Mouse (Mus musculus) skeletal muscle tissue, adult 2 months (tissue): ENCODE data around the gene Tgm5.
"Not testable (repeated sequence)": the region's sequence is repeated elsewhere in the genome, so short reads cannot be mapped to it uniquely, and the experiment has no call there.

Experiments used
- DNase-seq: peaks from one replicate; pipeline ENCODE4 v3.0.0-alpha.2; 2012; ENCODE audit warnings: low read depth, low spot score

Gene Tgm5

DNA sequence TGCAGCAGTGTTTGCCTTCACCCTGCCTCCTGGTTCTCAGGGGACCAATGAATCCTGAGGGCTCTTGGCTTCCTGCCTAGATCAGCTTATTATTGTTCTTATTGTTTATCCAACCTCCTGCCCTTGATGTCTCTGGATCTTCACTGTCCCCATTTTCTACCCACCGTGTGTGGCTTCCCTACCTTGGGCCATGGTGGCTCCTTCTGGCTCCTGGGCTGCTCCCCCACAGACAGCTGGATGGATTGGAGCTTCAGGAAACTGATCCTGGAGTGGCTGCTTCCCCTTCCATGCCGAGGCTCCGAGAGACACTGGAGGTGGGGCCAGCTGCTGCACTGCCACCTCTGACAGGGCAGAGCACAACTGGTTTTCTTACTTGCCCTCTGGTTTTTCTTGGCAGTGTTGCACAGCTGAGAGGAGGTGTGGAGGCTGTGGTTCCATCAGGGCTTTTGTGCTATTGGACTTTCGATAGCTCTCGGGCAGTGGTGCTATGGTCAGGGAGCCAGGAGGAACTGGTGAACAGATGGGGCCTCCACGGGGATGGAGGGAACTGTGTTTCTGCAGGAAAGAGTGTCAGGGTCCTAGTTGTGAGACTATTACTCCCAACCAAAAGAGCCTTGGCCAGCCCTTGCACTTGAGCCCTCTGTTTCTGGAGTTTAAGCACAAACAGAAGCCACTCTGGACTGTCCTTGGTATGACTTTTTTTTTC, at the start of gene Tgm5:
Tgm5 (minus strand) TSS at position 362 of the 706 bp plus-strand sequence.
- no peak for DNase-seq

DNA sequence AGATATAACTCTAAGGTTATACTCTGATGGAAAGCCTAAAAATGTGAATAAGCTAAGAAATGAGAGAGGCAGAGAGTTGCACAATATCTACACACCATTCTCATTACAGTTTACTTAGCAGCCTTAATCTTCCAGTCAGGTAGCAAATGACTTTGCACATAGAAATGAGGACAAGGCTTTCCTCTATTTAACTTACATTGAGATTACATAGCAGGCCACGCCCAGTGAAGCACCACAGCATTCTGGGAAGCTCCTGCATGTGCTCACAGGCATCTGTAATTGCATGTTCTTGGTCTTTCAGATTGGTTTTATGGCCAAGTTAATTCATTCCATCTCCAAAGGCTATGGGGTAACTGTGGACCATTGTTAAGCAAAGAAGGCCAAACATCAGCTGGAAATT, 47.2 kb upstream of the Tgm5 start:
- no peak for DNase-seq

DNA sequence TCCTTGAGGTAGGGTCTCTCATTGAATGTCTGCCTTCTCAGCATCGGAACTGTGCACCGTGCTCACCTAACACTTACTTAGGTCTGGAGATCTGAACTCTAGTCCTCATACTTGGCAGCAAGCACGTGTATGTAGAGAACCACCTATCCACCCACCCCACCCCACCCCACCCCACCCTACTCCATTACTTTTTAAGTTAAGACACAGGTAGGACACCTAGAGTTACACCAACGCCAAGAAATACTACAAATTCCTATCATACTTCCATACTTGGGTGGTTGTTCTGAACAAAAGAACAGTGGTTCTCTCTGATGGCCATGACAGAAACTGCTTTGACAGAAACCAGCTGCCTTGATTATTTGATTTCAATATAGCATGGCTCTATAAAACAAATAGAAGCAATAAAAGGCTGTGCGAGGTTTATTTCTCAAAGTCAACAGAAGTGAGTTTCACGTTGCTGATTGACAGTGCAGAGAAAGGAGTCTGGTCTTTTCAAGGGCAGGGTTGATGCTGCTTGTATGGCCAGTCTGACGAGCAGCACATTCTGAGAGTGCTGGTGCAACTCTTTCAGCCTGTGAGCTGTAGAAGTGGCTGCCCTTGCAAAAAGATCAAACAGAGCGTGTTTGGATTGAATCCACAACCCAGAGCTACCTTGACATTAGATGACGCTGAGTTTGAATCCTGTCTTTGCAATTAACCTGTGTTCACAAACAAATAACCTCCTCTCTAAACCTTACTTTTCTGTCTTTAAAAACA, 43.4 kb upstream of the Tgm5 start:
- no peak for DNase-seq

DNA sequence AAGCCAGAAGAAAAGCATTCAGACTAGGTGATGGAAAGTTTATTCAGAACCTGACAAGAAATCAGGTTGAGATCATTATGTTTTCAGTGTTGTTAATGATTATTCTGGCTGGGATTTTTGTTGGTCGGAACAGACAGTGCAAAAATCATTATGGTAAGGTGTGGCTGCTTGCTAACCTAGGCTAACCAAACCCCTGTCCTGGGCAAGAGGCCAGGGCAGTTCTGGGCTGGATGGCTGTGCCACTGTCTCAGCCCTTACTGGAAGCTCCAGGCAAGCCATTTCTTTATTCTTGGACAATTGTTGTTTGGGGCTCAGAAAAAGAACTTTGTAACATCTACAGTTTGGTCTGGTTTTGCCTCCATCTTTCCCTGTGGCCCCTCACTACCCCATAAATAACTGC, 41.9 kb upstream of the Tgm5 start:
- no peak for DNase-seq

DNA sequence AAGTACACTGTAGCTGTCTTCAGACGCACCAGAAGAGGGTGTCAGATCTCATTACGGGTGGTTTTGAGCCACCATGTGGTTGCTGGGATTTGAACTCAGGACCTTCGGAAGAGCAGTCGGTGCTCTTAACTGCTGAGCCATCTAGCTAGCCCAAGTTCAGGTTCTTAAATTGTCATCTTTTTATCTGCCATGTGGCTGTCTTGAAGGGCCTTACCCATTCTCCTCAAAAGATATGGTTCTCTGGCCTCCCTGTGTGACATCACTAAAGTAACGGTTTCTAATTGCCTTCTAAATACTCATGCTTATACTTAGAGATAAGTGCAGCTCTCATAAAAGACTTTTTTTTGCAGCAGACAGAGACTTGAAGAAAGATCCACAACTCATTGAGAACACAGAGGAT, 40.7 kb upstream of the Tgm5 start:
- DNase-seq: not testable (repeated sequence)

DNA sequence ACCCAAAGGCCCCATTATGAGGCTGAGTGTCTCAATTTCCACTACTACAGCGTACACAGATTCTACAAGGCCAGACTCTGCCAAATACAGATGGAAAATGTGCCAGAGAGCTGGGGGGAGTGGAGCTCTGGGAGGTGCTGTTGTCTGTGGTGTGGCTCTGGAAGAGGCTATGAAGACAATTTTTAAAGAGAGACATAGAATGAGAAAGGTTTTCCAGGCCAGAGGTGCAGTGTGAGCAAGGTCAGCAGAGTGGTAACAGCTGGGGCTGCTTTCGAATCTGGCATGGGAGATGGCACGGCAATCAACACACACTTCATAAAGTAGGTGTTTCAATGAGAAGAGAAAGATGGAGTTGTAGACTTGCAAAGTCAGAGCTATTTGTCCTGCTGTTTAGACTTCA, 33.6 kb upstream of the Tgm5 start:
- no peak for DNase-seq

DNA sequence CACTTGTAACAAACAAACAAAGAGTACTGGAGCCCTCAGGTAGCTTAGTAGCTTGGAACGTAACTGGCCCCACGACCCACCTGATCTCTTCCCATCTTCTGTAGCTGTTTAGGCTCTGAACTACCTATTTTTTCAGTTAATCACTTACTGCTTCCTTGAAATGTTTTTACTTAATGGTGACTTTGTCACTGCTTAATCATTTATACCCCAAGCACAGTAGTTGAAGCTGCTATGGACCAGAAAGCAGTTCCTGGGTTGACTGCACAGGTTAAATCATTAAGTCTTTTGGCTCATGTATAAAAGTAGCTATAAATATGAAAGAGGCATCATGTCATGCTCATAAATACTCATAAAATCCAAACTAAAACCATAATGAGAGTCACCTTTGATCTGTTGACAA, 29.8 kb upstream of the Tgm5 start:
- DNase-seq: no peak

DNA sequence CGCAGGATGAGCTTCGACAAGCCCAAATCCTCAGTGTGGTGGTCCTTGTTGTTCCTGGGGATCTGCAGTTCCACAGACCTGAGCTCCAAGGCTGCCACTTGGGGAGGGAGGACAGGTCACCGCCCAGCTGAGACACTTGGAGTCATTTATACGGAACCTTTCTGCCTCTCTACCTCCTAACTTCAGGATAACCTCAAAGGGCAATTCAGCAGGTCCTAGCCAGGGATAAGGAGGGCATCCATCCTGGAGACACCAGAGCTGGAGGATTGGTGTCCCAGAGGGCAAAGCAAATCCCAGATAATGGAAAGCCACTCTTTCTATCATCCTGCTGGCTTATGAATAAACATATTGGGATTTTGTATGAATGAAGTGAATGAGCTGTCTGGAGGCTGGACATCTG, 24.1 kb upstream of the Tgm5 start, which contains the start of gene Tgm7:
Tgm7 (minus strand) TSS at position 101 of the 400 bp plus-strand sequence.
- no peak for DNase-seq

DNA sequence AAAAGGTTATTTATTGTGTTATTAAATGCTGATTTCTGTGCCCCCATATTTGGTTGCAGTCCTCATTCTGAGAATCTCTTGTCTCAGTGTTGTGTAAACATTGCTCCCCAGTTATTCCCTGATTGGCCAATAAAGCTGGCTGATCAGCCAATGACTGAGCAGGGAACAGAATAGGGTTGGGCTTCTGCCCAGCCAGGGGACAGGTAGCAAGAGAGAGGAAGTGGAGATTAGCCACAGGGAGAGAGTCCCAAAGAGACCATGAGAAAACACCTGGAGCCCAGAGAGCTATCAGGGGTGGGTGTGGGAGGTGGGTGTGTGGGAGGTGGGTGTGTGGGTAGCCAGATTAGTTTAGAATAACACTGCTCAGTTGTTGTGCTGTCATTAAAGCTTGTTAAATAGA, 20.3 kb upstream of the Tgm5 start:
- no peak for DNase-seq

DNA sequence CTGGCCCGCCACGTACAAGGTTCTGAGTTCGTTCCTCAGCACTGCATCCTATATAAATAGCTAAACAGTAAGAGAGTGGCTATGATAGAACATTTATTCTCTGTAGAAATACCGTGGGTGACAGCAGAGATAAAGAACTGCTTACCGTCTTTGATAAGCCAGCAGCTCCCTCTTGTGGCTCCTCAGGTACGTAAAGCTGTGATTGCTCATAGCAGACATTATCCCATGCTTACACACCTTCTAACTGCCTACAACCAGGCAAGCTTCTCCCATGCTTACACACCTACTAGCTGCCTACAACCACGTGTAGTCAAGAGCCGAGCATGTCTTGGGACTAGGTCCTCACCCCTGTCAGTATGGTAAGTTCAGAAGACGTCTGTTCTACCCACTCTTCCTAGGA, 16.4 kb upstream of the Tgm5 start:
- DNase-seq: peak; percentile 29

DNA sequence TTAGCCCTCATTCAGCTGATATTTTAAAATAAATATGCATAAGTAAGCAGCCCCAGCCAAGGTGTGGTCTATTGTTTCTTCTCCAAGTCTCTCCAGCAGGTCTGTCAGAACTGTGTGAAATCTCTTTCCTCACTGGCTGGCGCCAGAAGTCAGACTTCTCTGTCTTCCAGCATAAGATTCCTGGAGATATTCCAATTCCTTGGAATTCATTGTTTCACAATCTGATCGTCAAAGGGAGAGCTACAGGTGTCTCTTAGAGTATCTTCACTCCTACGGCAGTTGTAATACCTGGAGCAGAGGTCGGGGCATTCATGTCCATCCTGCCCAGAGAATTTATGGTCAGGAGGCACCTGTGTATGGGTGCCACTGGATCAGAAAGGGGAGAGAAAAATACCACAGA, 4.1 kb upstream of the Tgm5 start:
- DNase-seq: no peak

DNA sequence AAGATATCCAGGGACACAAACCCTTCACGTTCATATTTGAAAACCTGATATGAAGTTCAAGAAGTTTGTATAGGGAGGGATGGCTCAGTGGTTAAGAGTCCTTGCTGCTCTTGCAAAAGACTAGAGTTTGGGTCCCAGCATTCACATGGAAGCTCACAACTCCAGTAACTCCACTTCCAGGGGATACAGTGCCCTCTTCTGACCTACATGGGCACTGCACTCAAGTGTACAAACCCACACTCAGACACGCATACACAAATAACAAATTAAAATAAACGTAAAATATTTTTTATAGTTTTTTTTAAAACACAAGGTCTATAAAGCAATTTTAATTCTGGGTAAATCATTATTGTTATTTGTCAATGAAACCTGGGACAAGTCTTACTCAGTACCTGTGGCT, 2.9 kb upstream of the Tgm5 start:
- DNase-seq: no peak

DNA sequence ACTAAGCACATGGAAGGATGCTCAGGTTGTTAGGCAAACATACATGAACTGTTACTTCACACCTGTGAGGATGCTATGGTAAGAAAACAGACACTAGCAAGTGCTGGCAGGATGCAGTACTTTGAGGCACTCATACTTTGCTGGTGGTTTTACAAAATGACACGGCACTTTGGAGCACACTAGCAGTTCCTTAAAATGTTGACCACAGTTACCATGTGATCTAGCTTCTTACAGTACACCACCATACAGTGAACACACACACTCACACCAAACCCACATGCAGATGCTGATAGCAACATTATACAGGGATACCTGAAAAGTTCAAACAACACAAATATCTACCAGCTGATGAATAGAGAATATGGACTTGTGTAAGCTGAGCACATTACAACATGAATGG, 3.0 kb downstream of the Tgm5 start:
- DNase-seq: no peak

DNA sequence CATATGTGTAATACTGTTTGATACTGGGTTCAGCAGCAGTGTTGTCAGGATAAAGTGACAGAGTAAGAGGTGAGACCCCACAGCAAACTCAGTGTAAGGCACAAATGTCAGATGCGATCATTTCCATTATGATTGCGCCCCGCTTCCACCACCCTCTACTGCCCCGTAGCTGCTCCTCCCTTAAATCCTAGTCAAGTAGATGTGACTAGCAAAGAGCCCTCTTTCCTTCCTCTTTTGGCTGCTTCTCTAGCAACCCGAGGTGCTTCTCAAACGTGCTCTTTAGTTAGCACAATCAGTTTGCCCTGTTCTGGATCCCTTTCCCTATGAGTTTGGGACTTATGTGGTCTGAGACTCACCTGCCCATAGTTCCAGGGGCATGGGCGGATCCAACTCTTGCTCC, 10.9 kb downstream of the Tgm5 start:
- no peak for DNase-seq

DNA sequence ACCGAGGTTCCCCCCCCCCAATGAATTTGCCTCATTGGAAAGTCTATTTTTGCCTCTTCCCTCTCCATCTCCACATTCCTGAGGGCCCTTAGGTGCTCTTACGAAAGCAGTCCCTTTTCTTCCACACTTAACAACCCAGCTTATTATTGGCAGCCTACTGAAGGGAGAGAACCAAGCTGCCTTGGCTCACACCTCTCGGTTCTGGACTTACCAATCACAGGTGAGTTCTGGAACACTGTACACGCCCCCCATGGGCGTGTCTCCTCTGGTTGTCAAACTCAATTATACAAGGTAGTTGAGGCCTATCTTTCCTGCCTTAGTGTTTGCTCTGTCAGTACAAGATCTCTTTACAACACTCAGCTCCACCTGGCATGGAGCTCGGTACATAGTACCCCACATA, 13.8 kb downstream of the Tgm5 start:
- DNase-seq: no peak

DNA sequence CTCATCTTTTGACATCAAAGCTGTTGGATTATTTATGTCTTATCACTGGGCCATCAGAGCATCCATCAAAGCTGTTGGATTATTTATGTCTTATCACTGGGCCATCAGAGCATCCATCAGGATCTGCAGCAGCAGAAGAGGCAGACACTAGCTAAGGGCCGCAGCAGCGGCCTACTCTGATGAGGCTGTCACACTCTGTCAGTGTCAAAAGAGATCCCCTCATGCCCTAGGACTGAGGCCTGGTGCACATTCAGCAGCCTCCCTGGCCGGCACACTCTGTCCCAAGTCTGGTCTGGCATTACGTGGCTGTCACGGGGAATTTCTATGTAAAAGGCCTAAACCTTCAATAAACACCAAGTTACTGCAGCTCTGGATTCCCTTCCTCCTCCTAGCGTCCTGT, 16.1 kb downstream of the Tgm5 start:
- DNase-seq: no peak

DNA sequence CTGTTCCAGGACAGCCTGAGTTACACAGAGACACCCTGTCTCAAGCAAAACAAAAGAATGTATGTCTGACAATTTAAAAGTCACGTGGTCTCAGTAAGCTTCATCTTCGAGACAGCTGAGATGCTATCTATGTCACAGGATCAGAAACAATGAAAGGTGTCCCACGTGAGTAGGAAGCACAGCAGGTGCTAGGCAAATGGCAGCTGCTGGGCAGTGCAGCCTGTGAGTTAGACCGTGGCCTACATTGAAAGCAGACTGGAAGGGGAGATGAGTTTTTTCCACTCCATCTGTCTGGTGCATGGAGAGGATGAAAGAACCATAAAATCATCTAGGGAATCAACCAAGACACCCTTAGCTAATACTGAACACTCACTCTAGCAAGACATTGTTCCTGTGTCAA, 18.5 kb downstream of the Tgm5 start:
- DNase-seq: no peak

DNA sequence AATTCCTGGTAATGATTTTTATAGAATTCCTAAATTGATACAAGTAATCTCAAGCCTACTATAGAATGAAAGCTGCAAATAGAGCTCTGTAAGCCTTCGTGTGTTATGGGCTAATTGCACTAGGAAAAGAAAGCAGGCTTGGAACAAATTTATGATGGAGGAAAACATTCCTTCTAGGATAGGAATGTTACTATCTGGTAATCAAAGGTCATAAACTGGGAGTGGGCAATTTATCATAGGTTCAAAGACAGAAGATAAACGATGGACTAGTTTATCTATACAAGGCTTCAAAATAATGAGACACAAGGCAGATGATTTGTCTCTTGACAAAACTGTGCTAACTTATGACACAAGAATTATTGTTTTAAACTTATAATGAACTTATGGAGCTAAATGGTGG, 24.3 kb downstream of the Tgm5 start:
- DNase-seq: no peak

DNA sequence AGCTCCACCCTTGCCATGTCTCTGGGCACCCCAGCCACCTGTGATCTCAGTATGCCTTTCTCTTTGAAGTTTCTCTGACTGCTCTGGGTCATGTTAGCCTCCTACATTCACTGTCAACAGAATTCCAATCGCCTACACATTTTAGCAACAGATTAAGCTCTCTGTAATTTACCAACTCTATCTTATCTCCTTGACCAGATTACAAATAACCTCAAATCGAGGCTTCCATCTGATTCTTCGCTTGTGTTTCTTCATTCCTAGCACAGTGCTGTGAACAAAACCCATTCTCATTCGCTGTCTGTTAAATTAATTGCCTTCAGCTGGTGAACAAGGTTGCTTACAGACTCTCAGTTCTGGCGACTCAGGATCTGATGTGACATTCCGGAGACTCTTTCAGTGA, 27.6 kb downstream of the Tgm5 start:
- no peak for DNase-seq

DNA sequence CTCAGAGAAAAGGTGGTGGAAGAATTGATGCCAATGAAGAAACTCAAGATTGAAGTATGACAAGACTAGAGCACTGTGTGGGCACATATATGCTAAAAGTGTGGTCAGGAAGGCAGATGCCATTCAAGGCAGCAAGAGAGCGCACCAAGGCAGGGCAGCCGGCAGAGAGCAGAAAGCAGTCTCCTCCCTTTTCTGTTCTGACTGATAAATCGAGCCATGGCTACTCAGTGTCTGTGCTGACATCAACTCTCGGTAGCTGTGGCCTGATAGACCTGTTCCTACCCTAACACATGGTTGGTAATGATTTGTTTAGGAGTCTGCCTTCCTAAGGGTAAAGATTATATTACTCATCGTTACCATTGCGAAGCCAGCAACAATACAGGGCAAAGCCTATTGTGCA, 29.7 kb downstream of the Tgm5 start:
- DNase-seq: no peak

DNA sequence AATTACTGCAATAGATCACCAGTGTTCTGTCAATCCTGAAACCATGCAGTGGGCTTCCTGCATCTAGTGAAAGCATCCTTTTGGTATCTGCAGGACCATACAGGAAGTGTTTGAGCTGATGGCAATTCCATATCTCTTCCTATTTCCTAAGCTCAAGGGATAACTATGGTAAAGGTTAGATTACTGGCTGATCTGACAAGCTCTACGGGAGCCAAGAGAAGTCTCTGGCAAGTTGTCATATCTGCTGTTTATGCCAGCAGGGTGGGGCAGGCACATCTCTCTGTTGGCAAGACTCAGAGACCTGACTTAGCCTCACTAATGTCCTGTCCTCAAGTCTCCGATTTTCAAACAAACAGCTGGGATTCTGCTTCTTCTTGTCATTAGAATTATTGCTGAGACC, 31.6 kb downstream of the Tgm5 start:
- DNase-seq: peak; percentile 7

DNA sequence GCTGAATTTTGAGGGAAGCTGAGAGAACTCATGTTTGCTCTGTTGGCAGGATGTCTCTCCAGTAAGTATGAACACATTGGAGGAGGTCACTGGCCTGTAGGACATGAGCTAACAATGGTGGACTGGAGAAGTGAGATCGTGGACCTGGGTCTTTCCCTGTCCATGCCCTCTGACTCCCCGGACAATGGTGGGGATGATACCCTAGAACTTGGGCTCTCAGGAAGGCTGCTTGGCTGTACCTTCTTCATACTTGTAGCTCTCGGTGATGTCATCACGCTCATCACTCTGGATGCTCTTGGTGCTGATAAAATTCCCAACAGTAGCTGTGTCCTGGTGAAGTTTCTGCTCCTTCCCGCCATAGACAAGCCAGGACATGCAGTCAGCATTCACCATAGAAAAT, 33.5 kb downstream of the Tgm5 start:
- no peak for DNase-seq

DNA sequence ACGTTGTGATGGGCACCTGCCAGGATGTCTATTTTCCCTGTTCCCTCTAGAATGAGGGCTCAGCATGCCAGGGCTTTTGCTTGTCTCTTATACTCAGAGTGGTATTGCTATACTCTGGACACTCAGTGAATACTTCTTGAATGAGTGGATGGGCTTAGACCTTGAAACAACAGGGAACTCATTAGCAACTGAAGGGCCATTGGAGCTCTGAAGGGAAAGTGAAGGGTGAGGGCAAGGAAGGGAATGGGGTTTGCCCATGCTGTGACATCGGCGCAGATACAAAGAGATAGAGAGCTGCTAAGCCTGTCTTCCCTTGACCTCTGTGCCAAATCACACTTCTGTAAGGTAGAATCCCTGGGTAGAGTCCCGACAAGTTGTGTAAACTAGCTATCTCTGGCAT, 40.0 kb downstream of the Tgm5 start:
- no peak for DNase-seq
